Mouse (Mus musculus): ENCODE data around the gene Pnmt. TPM values are rescaled to one million over a fixed set of nuclear protein-coding genes. Genes with fewer than 3 reads are reported as not detected.

Pnmt gene
- total and polyA plus RNA-seq, 3 experiments: not detected

GRCm38 (mm10) chr11:98390141-98390540 is 3.9 kb downstream of the Pnmt start:
- no peak overlapping the region for H3K4me3 ChIP-seq (replicated peaks in 1 of 3; ENCODE audit: low read depth in 2 of 3, low read length in 2 of 3, poor library complexity in 1 of 3)
- no peaks in the 10 kb centered on the region for H3K9me3 ChIP-seq (replicated peaks; ENCODE audit: low read length)
- in situ Hi-C loops (cut with MboI; ENCODE audit: low pct_ligation_motif_present, low pct_unique_long_range_greater_than_20kb, low sequenced_read_pairs) (loop anchor here (5.0 kb wide), 1 partner anchor 33 kb away; the partner anchor contains the start of gene Stard3), dilution Hi-C loops (cut with MboI; ENCODE audit: extremely low pct_ligation_motif_present, extremely low pct_unique_long_range_greater_than_20kb, low sequenced_read_pairs) (no loop called here)
- no peak for DNase-seq (ENCODE audit: extremely low read depth)
- H3K4me1 ChIP-seq (ENCODE audit: control insufficient read depth in 1 of 2, insufficient read depth in 2 of 2): peaks cover 15 to 58% of the 10 kb centered on the region in 2 experiments
- H3K79me2 ChIP-seq (replicated peaks; ENCODE audit: control insufficient read depth, extremely low read depth, insufficient read depth, poor library complexity, severe bottlenecking): no peaks in the 10 kb centered on the region
- no peak for TF ChIP-seq E2F4 (IDR thresholded peaks at IDR 0.05; ENCODE audit: insufficient replicate concordance, low read depth, low read length)
- TF ChIP-seq EP300 (IDR thresholded peaks at IDR 0.05; ENCODE audit: low read length): no peak
- no peak for TF ChIP-seq RAD21 (IDR thresholded peaks at IDR 0.05; ENCODE audit: low read depth, low read length)
- no peak for TF ChIP-seq POLR2AphosphoS2 (IDR thresholded peaks at IDR 0.05; ENCODE audit: low read depth, low read length)
- no peak for TF ChIP-seq MEF2A (IDR thresholded peaks at IDR 0.05; ENCODE audit: borderline replicate concordance, low read depth, low read length)
- H3K27me3 ChIP-seq (replicated peaks): peaks cover 7% of the 10 kb centered on the region
- H3K9ac ChIP-seq (ENCODE audit: insufficient read depth, low read depth): no peak overlapping the region
- no peak overlapping the region for H3K4me2 ChIP-seq (ENCODE audit: insufficient read depth, low read depth, poor library complexity, severe bottlenecking)
- H3K36me3 ChIP-seq (replicated peaks in 1 of 2; ENCODE audit: control insufficient read depth in 1 of 2, insufficient read depth in 1 of 2, low read length in 1 of 2): no peaks in the 10 kb centered on the region
- no peak overlapping the region for H3K27ac ChIP-seq (ENCODE audit: insufficient read depth, low read depth)

- Histone ChIP-seq H3K36me3 (replicated peaks in 1 of 2; ENCODE audit: control insufficient read depth in 1 of 2, insufficient read depth in 1 of 2, low read length in 1 of 2) (peaks cover 0 to 2% of the 10 kb centered on the region in 2 experiments), H3K27me3 (replicated peaks) (peaks cover 6% of the 10 kb centered on the region), H3K9me3 (replicated peaks; ENCODE audit: low read length) (no peaks in the 10 kb centered on the region), H3K27ac (ENCODE audit: insufficient read depth, low read depth) (no peak overlapping the region), H3K4me3 (replicated peaks in 1 of 3; ENCODE audit: low read depth in 2 of 3, low read length in 2 of 3, poor library complexity in 1 of 3) (no peak overlapping the region), H3K79me2 (replicated peaks; ENCODE audit: control insufficient read depth, extremely low read depth, insufficient read depth, poor library complexity, severe bottlenecking) (no peaks in the 10 kb centered on the region), H3K4me1 (ENCODE audit: control insufficient read depth in 1 of 2, insufficient read depth in 2 of 2) (peaks cover 15 to 60% of the 10 kb centered on the region in 2 experiments), H3K9ac (ENCODE audit: insufficient read depth, low read depth) (no peak overlapping the region), H3K4me2 (ENCODE audit: insufficient read depth, low read depth, poor library complexity, severe bottlenecking) (no peak overlapping the region)
- DNase-seq (ENCODE audit: extremely low read depth): no peak
- no peak for TF ChIP-seq RAD21 (IDR thresholded peaks at IDR 0.05; ENCODE audit: low read depth, low read length)
- no peak for TF ChIP-seq EP300 (IDR thresholded peaks at IDR 0.05; ENCODE audit: low read length)
- no peak for TF ChIP-seq MAX (IDR thresholded peaks at IDR 0.05; ENCODE audit: low read length)
- TF ChIP-seq MAZ (IDR thresholded peaks at IDR 0.05; ENCODE audit: low read depth, low read length): no peak
- dilution Hi-C loops (cut with MboI; ENCODE audit: extremely low pct_ligation_motif_present, extremely low pct_unique_long_range_greater_than_20kb, low sequenced_read_pairs): no loop called here
- in situ Hi-C loops (cut with MboI; ENCODE audit: low pct_ligation_motif_present, low pct_unique_long_range_greater_than_20kb, low sequenced_read_pairs): loop anchor here (5.0 kb wide), 1 partner anchor 35 kb away; the partner anchor contains the start of gene Stard3
Observed at GRCm38 (mm10) chr11:98392034-98392433, 5.8 kb downstream of the Pnmt start.

DNA sequence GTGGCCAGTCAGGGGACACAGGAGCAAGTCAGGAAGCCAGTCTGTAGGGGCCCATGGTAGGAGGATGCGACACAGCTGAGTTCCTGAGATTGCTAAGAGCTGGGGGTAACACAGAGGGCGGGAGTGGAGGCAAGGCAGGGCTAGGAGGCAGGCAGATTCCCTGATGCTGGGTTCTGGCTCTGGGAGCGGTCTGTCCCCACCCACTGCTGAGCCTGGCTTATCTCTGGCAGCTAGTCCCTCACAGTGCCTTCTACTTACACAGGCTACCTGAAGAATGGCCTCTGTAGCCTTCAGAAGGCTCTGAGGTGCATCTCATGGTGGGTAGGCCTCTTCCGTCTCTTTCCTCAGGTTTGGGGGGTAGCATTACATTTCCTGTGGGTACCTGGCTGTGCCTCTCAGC is 6.4 kb downstream of the Pnmt start:
- H3K36me3 ChIP-seq (replicated peaks in 1 of 2; ENCODE audit: control insufficient read depth in 1 of 2, insufficient read depth in 1 of 2, low read length in 1 of 2): peaks cover 0 to 4% of the 10 kb centered on the region in 2 experiments
- H3K4me3 ChIP-seq (replicated peaks in 1 of 3; ENCODE audit: low read depth in 2 of 3, low read length in 2 of 3, poor library complexity in 1 of 3): no peak overlapping the region
- no peak overlapping the region for H3K9ac ChIP-seq (ENCODE audit: insufficient read depth, low read depth)
- in situ Hi-C loops (cut with MboI; ENCODE audit: low pct_ligation_motif_present, low pct_unique_long_range_greater_than_20kb, low sequenced_read_pairs) (loop anchor here (5.0 kb wide), 1 partner anchor 35 kb away; the partner anchor contains the start of gene Stard3), dilution Hi-C loops (cut with MboI; ENCODE audit: extremely low pct_ligation_motif_present, extremely low pct_unique_long_range_greater_than_20kb, low sequenced_read_pairs) (no loop called here)
- H3K4me2 ChIP-seq (ENCODE audit: insufficient read depth, low read depth, poor library complexity, severe bottlenecking): no peak overlapping the region
- H3K4me1 ChIP-seq (ENCODE audit: control insufficient read depth in 1 of 2, insufficient read depth in 2 of 2): peaks cover 15 to 60% of the 10 kb centered on the region in 2 experiments
- H3K79me2 ChIP-seq (replicated peaks; ENCODE audit: control insufficient read depth, extremely low read depth, insufficient read depth, poor library complexity, severe bottlenecking): no peaks in the 10 kb centered on the region
- no peak overlapping the region for H3K27ac ChIP-seq (ENCODE audit: insufficient read depth, low read depth)
- no peak for DNase-seq (ENCODE audit: extremely low read depth)
- H3K9me3 ChIP-seq (replicated peaks; ENCODE audit: low read length): no peaks in the 10 kb centered on the region
- TF ChIP-seq ETS1 (conservative IDR thresholded peaks at IDR 0.05; ENCODE audit: low read depth, low read length): no peak
- no peak for TF ChIP-seq POLR2AphosphoS2 (IDR thresholded peaks at IDR 0.05; ENCODE audit: low read depth, low read length)
- no peak for TF ChIP-seq GABPA (IDR thresholded peaks at IDR 0.05; ENCODE audit: insufficient replicate concordance, low read depth, low read length)
- no peak for TF ChIP-seq USF1 (IDR thresholded peaks at IDR 0.05; ENCODE audit: low read depth, low read length)
- no peak for TF ChIP-seq ZNF384 (IDR thresholded peaks at IDR 0.05; ENCODE audit: low read depth, low read length)
- no peak for TF ChIP-seq RCOR1 (conservative IDR thresholded peaks at IDR 0.05; ENCODE audit: low read depth, low read length)
- peaks cover 2% of the 10 kb centered on the region for H3K27me3 ChIP-seq (replicated peaks)

Data from CH12.LX (cell line).